Mouse (Mus musculus): Measurements from ENCODE around the gene 2310022A10Rik.

2310022A10Rik gene

DNA sequence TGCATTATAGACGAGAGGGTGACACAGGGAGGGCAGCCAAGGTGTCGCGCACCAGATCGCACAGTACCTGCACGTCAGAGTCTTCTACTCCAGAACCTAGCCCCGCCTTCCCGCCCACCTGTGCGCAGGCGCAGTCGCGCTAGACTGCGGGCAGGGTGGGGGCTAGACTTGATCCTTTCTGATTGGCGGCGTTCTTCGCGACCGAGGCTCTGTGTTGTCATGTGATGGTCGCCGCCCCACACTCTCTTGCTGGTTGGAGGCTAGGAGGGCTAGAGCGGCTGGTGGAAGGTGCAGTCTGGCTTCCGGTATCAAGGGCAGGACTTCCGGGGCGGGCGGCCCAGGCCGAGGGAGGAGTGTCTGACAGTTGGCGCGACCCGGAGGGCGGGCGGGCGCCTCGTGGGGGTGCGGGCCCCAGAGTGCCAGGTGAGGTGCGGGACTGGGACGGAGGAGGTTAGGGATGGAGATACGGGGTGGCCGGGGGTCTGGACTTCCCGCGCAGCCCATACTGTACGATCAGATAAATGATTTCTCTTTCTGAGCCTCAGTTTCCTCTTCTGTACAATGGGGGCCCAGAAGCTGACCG lies at the start of gene 2310022A10Rik, which contains the start of gene Pld3:
Gene 2310022A10Rik (plus strand): TSS at position 303 of the 583 bp plus-strand sequence.
Gene Pld3 (minus strand): TSS at position 288 of the 583 bp plus-strand sequence.
- DNase-seq, result peak; percentile 98

DNA sequence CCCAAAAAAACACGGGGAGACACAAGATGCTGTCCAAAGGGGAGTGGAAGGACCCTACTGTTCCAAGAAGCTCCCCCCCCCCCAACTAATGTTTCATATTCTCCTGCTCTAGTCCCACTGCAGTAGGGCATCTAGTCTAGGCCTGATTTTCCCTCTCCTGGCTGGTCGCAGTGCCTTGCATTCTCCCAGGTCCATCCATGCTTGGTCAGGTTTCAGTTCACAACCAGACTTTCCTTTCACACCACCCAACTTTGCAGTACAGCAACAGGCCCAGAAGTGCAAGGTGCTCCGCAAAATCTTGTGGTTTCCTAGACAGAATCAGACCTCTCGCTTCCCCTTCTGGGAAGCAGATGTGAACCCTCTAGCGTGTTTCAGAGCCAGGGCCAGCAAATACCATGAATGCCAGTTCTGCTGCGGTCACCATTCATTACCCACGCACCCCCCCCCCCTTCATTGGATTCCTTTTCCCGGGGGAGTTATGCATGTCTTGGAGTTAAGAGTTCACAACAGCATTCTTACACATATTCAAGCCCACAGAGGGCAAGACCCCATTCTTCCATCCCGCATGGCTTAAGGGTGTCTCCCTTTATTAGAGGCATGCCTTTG lies 46.2 kb upstream of the 2310022A10Rik start:
- DNase-seq, result peak; percentile 33

DNA sequence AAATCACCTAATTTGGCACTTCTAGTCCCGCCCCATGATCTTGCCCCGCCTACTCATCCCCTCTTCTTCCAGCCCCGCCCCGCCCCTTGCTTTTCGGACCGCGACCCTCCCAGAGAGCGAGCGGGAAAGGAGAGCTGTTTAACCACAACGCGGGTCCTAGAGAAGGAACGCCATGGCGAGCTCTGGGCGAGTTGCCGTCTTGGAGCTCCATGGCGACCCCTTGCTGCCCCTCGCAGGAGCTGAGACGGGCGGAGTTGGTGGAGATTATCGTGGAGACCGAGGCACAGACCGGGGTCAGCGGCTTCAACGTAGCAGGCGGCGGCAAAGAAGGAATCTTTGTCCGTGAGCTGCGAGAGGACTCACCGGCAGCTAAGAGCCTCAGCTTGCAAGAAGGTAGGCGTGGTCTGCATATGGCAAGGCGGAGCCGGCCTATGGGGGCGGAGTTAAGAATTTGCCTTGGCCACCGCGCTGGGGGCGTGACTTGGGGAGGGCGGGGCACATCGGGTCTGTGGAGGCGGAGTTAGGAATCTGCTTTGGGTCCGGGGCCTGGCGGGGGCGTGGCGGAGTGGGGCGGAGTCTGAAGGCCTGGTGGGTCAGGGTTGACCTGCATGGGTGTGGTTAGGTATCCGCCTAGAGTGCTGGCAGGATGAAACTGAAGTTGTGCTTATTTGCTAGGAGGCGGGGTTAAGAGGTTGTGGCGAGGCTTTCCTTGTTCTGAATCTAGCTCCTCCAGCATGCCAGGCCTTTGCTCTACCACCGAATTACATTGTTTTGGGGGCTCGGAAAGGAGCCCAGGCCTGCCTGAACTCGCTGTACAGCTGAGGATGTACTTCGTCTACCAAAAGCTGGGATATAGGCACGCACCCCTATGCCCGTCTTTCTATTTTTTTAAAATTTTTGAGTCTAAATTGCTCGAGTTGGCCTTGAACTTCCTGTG lies 45.1 kb upstream of the 2310022A10Rik start:
- DNase-seq, result peak; percentile 99

DNA sequence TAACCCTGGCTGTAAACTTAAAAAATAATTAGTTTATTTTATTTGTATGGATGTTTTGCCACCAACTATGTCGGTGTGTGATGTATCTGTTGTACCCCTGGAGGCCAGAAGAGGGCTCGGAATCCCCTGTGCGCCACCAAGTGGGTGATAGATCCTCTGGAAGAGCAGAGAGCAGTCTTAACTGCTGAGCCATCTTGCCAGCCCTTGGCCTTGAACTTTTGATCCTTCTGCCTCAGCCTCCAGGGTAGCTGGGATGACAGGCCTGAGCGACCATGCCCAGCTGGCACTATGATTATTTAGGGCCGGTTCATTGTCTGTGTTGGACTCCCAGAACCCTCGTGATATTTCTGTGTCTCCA lies 44.4 kb upstream of the 2310022A10Rik start:
- peak; percentile 87 for DNase-seq

DNA sequence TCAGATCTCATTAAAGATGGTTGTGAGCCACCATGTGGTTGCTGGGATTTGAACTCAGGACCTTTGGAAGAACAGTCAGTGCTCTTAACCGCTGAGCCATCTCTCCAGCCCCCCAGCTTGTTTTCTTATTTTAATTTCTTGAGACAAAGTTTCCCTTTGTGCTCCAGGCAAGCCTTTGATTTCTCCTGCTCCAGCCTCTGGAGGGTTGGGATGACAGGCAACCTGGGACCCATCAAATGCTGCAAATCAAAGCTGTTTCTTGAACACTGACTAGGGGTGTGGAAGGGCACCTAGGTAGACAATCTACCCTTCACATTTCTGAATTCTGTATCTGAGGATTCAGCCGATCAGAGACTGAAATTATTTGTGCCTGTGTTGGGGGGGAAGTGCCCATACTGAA lies 42.2 kb upstream of the 2310022A10Rik start:
- DNase-seq, result no peak

DNA sequence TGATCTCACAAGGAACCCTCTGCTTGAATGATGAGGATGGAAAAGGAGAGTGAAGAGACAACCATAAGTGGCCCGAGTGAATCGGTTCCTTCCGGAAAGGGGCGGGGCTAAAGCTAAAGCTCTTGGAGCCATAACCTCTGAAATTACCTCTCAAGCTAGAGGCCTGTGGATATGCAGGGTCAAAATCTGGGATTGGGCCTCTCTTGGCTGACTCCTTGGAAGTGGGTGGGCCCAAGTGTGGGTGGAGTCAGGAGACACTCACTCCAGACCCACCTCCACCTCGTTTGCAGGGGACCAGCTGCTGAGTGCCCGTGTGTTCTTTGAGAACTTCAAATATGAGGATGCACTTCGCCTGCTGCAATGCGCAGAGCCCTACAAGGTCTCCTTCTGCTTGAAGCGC lies 38.1 kb upstream of the 2310022A10Rik start:
- DNase-seq, result no peak

DNA sequence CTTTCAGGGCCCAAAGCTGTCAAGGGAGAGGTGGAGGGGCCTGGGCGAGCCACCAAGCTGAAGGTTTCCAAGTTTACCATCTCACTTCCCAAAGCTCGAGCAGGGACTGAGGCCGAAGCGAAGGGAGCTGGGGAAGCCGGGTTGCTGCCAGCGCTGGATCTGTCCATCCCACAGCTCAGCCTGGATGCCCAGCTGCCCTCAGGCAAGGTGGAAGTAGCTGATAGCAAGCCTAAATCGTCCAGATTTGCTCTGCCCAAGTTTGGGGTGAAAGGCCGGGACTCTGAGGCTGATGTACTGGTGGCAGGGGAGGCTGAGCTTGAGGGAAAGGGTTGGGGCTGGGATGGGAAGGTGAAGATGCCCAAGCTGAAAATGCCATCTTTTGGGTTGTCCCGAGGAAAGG lies 34.7 kb upstream of the 2310022A10Rik start:
- DNase-seq, result no peak

DNA sequence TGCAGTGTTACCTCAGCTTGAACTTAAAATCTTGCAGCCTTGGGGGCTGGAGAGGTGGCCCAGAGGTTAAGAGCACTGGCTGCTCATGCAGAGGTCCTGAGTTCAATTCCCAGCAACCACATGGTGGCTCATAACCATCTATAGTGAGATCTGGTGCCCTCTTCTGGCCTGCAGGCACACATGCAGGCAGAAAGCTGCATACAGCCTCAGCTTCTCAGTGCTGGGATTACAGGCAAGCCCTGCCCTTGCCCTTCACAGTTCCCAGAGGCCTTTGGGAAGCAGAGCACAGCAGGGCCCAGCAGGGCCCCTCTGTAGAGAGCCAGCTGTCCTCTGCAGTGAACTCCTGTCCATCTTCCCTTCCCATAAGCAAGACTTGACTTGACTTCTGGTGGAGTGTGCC lies 32.9 kb upstream of the 2310022A10Rik start:
- no peak for DNase-seq

DNA sequence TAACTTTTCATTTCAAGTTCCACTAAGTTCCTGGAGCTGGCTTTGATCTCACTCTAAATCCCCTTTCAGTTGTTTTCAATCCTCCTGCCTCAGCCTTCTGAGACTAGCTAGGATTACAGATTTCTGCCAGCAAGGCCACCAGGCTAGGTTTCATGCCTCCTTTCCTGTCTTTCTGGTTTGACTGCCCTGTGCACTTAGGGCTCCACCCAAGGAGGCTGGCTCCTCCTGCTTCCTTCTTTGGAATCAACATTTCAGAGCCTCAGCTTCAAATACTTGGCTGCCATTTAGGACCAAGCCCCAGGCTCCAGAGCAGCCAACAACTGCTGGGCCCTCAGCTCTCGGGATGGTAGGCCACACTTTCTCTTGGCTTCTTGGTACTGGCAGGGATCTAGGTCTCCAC lies 32.4 kb upstream of the 2310022A10Rik start:
- DNase-seq, result peak; percentile 56

DNA sequence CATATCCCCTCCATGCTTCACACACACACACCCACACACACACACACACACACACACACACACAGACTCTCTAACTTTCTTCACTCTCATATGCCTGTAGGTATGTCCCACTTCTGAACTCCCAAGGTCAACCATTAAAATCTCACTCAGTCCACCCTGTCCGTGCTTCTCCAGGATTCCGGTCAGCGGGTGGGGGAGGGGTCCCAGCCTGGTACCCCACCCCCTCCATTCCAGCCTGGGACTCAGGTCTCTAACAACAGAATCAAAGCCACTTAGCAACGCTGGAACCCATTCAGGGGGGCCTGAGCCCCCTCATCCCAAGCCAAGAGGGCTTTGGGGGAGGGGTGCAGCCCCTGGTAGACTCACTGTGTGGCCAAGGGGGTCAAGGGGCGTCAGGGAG lies 30.1 kb upstream of the 2310022A10Rik start, which contains the start of gene Hipk4:
Gene Hipk4 (plus strand): TSS at position 301 of the 400 bp plus-strand sequence.
- DNase-seq, result no peak

DNA sequence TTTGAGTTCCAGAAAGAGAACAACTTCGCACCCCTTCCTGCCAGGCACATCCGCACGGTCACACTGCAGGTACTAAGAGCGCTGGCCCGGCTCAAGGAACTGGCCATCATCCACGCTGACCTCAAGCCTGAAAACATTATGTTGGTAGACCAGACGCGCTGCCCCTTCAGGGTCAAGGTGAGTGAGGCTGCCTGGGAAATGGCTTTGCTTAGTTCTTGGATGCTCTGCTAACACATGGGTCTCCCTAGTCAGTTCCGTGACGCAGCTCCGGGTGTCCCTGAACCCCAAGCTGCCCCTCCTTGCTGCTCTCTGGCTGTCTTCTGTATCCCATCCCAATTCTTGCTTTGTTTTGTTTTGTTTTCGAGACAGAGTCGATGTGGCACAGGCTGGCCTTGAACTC lies 29.2 kb upstream of the 2310022A10Rik start:
- DNase-seq, result no peak

DNA sequence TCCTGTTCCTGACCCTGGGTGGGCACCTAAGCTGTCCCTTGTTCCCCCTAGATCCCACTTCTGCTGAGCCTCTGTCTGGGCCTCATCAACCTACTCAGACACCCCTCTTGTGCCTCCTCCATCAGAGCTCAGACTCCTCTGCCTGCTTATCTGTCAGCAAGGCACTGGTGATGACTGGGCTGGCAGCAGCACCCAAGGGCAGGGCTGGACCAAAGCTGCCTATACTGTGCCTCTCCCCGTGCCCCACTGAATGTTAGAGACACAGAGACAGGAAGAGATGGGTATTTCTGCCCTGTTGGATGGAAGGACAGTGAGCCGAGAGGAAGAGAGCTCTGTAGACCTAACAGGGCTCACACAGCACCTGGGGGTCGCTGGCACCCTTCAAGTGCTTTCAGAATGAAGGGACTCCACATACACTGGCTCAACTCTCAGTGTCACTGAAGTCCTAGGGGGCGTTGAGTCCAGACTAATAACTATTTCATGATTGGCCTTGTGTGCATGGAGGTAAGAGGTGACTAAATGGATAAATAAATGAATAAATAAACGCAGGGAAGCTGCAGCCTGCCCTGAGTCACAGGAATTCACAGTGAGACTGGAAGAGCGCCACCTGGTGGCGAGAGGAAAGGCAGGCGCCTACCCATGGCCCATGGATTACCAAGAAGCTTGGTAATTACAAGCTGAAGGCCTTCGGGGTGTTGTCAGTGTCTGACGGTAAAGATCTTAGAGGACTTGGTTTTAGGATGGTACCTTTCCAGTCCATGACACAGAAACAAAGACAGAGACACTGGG lies 26.8 kb upstream of the 2310022A10Rik start:
- peak; percentile 81 for DNase-seq

DNA sequence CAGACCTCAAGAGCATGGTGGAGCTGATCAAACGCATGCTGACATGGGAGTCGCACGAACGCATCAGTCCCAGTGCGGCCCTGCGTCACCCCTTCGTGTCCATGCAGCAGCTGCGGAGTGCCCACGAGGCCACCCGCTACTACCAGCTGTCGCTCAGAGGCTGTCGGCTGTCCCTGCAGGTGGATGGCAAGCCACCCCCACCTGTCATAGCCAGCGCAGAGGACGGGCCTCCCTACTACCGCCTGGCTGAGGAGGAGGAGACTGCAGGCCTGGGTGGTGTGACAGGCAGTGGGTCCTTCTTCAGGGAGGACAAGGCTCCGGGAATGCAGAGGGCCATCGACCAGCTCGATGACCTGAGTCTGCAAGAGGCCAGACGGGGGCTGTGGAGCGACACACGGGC lies 24.0 kb upstream of the 2310022A10Rik start:
- DNase-seq, result no peak

DNA sequence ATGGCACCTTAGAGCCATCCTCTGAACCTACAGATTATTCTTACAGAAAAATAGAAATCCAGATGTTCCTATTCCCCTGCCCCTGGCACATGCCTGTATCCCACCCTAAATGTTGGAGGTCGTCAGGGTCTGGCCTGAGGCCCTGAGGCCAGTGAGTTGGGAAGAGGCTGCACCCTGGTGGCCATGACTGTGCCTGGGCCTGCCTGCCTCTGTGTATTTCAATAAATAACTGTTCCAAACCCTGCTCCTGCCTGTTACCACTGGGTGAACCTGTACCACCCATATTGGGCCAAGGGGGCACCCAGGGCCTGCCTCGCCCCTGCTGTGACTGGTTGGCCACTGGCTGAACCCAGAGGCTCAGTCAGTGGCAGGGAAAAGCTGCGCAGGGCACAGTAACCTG lies 22.1 kb upstream of the 2310022A10Rik start:
- no peak for DNase-seq

DNA sequence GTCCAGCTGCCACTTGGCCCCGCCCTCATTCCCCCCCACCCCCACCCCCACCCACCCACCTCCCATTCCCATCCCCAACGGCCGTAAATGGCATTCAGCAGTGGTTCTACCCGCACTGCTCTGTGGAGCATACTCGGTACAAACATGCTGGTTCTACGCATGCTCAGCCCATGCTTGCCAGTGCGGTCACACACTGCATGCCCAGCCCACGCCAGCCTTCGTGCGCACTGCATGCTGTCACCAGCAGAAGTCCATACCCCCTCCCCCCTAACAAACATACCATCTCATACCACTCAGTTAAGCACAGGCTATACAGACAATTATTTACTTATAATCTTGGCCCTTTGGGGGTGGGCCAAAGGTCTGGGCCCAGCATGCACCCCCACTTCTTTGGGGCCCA lies 21.3 kb upstream of the 2310022A10Rik start:
- no peak for DNase-seq

DNA sequence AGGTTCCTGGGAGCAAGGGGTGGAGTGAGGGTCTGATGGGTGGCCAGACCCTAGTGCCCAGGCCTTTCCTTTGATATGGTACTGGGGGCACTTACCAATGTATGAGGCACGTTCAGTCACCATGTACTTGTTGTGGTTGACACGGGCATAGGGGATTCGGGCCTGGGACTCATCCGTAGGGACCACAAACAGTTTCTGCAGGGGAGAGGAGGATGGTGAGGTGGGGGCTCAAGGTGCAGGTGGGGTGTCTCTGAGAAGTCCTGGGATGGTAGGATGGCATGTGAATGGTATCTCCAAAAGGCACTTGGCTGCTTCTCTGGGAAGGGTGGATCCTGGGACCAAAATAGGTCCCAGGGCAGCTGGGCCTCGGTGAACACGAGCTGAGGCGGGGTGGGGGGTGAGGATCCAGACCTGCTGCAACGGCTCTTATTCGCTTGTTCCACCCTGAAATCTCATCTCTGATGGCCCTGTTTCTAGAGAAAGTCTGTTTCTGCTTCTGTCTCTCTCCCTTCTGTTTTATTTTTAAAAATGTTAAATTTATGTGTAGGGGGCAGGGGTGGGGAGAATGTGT lies 20.5 kb upstream of the 2310022A10Rik start:
- DNase-seq, result no peak

DNA sequence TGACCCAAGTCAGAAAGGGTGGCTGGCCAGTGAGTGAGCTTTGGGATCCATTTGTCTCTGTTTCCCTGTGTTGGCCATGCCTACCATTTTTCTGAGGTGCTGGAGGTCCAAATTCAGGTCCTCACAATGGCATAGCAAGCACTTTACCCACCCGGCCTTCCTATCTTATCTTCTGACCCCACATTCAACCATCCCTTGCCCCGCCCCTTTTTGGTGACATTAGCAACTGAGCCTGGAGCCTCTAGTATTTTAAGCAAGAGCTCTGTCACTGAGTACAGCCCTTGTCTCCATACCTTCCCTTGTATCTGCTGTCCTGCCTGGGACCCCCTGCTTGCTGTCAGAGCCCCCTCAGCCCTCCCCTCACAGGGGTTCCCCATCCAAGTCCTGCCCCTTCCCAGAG lies 17.6 kb upstream of the 2310022A10Rik start:
- no peak for DNase-seq

DNA sequence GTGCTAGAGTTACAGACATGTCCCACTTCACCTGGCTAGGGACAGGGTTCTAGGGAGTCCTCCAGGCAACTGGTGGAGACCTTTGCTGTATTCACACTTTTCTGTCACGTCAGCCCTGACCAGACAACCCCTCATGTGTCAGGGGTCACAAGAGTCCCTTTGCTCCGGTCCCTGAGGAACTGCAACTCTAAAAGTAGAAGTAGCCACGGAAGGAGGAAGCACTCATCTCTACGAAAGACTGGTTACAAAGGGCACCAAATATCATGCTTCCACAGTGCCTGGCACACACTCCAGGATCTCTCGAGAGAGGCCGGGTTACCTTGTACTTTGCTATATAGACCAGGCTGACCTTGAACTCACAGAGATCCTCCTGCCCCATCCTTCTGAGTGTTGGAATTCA lies 16.4 kb upstream of the 2310022A10Rik start:
- DNase-seq, result no peak

DNA sequence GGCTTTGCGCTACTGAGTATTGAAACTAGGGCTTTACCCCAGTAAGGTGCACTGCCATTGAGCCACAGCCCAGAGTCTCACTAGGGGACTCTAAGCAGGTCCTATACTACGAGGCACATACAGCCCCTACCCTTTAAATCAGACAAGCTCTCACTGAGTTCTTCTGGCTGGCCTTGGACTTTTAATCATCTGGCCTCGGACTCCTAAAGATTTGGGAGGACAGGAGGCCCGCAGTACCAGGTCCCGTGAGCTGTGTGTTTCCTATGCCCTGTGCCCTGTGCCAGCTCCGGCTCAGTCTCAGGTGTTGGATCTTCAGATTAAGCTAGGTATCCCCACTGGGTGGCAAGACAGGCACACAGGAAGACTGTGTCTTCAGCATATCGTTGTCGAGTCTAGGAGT lies 15.0 kb upstream of the 2310022A10Rik start:
- DNase-seq, result no peak

DNA sequence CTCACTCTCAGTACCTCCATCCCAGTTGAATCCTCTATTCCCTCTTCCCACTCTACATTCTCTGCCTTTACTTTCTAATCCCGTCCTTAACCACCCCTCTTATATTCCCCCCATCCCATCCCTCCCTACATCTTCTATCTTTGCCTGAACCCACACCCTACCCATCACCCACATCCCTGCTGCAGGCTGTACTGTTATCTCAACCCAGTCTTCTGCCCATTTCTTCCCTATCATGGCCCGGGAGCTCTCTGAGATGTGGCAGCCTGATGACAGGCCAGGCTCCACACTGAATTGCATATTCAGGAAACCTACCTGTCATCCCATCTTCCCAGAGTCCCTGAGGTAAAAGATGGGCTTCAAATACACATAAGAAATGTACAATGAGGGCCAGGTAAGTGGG lies 14.2 kb upstream of the 2310022A10Rik start:
- no peak for DNase-seq

DNA sequence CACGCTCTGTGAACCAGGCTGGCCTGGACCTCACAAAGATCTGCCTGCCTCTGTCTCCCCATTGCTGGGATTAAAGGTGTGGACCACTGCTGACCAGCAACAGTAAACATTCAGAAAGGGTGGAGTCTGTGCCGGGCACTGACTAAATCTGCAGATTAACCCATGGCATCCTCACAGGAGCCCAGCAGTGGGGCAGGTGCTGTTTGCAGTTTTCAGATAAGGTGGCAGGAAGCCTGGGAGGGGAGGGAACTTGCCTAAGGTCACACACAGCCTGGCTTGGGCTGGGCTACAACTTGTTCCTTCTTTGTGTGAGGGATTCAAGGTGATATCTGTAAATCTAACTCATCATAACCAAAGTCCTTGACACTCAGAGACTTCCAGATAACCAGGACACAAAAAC lies 12.5 kb upstream of the 2310022A10Rik start:
- DNase-seq, result no peak

DNA sequence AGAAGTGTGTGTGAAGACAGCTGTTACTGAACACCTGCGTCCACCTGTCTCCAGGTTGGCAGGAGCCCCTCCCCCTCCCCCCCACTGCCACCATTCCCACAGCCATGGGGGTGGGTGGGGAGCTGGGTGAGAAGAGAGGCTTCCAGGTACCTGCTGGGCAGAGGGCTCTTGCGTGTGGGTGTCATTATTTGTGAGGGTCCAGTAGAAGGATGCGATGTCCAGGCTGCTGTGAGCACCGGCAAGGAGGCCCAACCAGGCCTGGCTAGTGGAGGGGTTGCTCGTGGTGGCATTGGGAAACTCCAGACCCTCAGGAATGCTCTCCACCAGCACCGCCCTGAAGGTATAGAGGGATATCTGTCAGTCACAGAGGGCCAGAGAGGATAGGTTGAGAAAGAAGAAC lies 12.1 kb upstream of the 2310022A10Rik start:
- DNase-seq, result no peak

DNA sequence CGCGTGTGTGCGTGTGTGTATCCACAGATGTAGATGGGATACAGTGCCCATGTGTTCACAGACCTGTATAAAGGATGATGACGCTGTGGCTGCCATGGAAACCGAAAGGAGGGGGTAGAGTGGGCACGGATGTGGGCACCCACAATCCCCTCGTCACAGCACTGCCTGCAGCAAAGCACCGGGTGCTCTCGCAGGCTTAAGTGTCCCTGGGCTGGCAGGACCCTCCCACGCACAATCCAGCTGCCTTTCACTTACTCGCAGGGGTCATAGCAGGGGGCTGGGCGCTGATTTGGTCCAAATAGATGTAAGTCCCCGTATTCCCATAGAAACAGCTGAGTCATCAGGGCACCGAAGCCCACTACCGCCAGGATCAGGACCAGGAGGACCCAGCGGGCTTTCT lies 11.6 kb upstream of the 2310022A10Rik start:
- DNase-seq, result peak; percentile 33

Data from lung, postnatal 10 days (tissue).